ENCODE assay signal across 12 mouse cellular contexts in genomic region chr2:22587469-22588169, GRCm38 (mm10). TPM values are rescaled to one million over a fixed set of nuclear protein-coding genes. Genes with fewer than 3 reads are reported as not detected.
DNase-seq lines count a peak whose midpoint lies in the region; ATAC-seq and TF ChIP-seq lines count a peak whose summit lies in the region.
"Not testable (repeated sequence)": the region's sequence is repeated elsewhere in the genome, so short reads cannot be mapped to it uniquely, and the experiment has no call there.
"Had no signal": no experiment of that assay in that cellular context is flagged by ENCODE, and none has a peak within 500 bp of the region (broad histone marks: within the 10 kb centered on the region; RNA-seq: fewer than 3 reads in every experiment).

No protein-coding gene starts in this region.

- not testable (repeated sequence) for TF ChIP-seq EP300 in heart, postnatal 0 days (IDR thresholded peaks at IDR 0.05; ENCODE audit: low read depth)

- peak; percentile 52 for ATAC-seq in common myeloid progenitor, adult 5-6 weeks (replicated peaks; ENCODE audit: low read depth, poor library complexity, severe bottlenecking)
- ATAC-seq in forebrain, embryonic 14.5 days = peak; percentile 81
- ATAC-seq in heart, postnatal 0 days (ENCODE audit: insufficient read depth, low read depth) = peak; percentile 74
- ATAC-seq in intestine, embryonic 16.5 days = peak; percentile 86
- peak; percentile 78 for ATAC-seq in liver, embryonic 12.5 days
- ATAC-seq in megakaryocyte-erythroid progenitor cell, adult 5-6 weeks (replicated peaks; ENCODE audit: low FRiP score, low TSS enrichment, poor library complexity, severe bottlenecking) = peak; percentile 70
- peak; percentile 86 for ATAC-seq in neural tube, embryonic 14.5 days (ENCODE audit: low read depth)

- not testable (repeated sequence) for H3K36me3 ChIP-seq in forebrain, embryonic 14.5 days (ENCODE audit: control insufficient read depth, insufficient read depth, low read length); heart, postnatal 0 days (replicated peaks; ENCODE audit: control insufficient read depth, insufficient read depth, low read length); intestine, embryonic 16.5 days (ENCODE audit: control insufficient read depth, insufficient read depth, low read length); liver, embryonic 12.5 days; neural tube, embryonic 14.5 days (ENCODE audit: control insufficient read depth, insufficient read depth, low read length)

- not testable (repeated sequence) for H3K4me2 ChIP-seq in forebrain, embryonic 14.5 days (ENCODE audit: low read length); heart, postnatal 0 days (ENCODE audit: low read depth, low read length); intestine, embryonic 16.5 days (ENCODE audit: low read depth, low read length); liver, embryonic 12.5 days; neural tube, embryonic 14.5 days (ENCODE audit: low read depth, low read length)

- not testable (repeated sequence) for H3K27ac ChIP-seq in forebrain, embryonic 14.5 days (ENCODE audit: low read depth, low read length); heart, postnatal 0 days (ENCODE audit: low read depth); intestine, embryonic 16.5 days (ENCODE audit: low read length); liver, embryonic 12.5 days; neural tube, embryonic 14.5 days (ENCODE audit: low read depth, low read length)

- 86% methylated on average over 14 of the region's 14 CpGs for WGBS in forebrain, embryonic 14.5 days
- WGBS in heart, postnatal 0 days = 72% methylated on average over 13 of the region's 14 CpGs
- 81% methylated on average over 14 of the region's 14 CpGs for WGBS in intestine, embryonic 16.5 days
- WGBS in liver, embryonic 12.5 days (ENCODE audit: insufficient replicate concordance) = 73% methylated on average over 14 of the region's 14 CpGs
- WGBS in neural tube, embryonic 14.5 days = 91% methylated on average over 14 of the region's 14 CpGs

- not testable (repeated sequence) for H3K4me1 ChIP-seq in forebrain, embryonic 14.5 days (ENCODE audit: control insufficient read depth, insufficient read depth, low read length); heart, postnatal 0 days (ENCODE audit: control insufficient read depth, insufficient read depth); intestine, embryonic 16.5 days (ENCODE audit: control insufficient read depth, insufficient read depth, low read length); liver, embryonic 12.5 days; neural tube, embryonic 14.5 days (ENCODE audit: control insufficient read depth, insufficient read depth, low read length)

- not testable (repeated sequence) for H3K4me3 ChIP-seq in forebrain, embryonic 14.5 days (ENCODE audit: low read depth, low read length); heart, postnatal 0 days (ENCODE audit: low read depth, low read length); intestine, embryonic 16.5 days (ENCODE audit: low read length); liver, embryonic 12.5 days; neural tube, embryonic 14.5 days (ENCODE audit: low read depth, low read length)

- peak; percentile 67 for DNase-seq in 416B (ENCODE audit: low read depth)
- not testable (repeated sequence) for DNase-seq in forebrain, embryonic 14.5 days (ENCODE audit: low spot score)
- DNase-seq in heart, postnatal 0 days (ENCODE audit: low spot score) = peak; percentile 16

- TF ChIP-seq CTCF in heart, postnatal 0 days (IDR thresholded peaks at IDR 0.05; ENCODE audit: low read depth) = not testable (repeated sequence)

- not testable (repeated sequence) for H3K27me3 ChIP-seq in forebrain, embryonic 14.5 days (replicated peaks; ENCODE audit: control insufficient read depth, insufficient read depth, low read length); heart, postnatal 0 days (ENCODE audit: control insufficient read depth, insufficient read depth, low read length); intestine, embryonic 16.5 days (replicated peaks; ENCODE audit: control insufficient read depth, insufficient read depth, low read length); liver, embryonic 12.5 days (replicated peaks); neural tube, embryonic 14.5 days (ENCODE audit: control insufficient read depth, insufficient read depth, low read length)

- H3K9me3 ChIP-seq in forebrain, embryonic 14.5 days (replicated peaks; ENCODE audit: control insufficient read depth, low read length); heart, postnatal 0 days (replicated peaks; ENCODE audit: control insufficient read depth, low read length); intestine, embryonic 16.5 days (ENCODE audit: control insufficient read depth, low read length); liver, embryonic 12.5 days (replicated peaks); neural tube, embryonic 14.5 days (ENCODE audit: control insufficient read depth, low read length): not testable (repeated sequence)

- not testable (repeated sequence) for H3K9ac ChIP-seq in forebrain, embryonic 14.5 days (ENCODE audit: low read length); heart, postnatal 0 days (replicated peaks; ENCODE audit: low read depth, low read length); intestine, embryonic 16.5 days (ENCODE audit: low read depth, low read length); liver, embryonic 12.5 days; neural tube, embryonic 14.5 days (replicated peaks; ENCODE audit: low read depth, low read length)

RNA-seq across cellular contexts. Expression of gene Gad2, which starts 34.4 kb away (rescaled TPM):
- not detected in 2 replicates for total RNA-seq in common myeloid progenitor, adult 5-6 weeks (2017)
- polyA plus RNA-seq in forebrain, embryonic 14.5 days (2014; fragmentation: Nextera tagmentation; extraction: Ambion mirVana) = 38.7 and 43.1 TPM in 2 replicates
- total RNA-seq in heart, postnatal 0 days (2014; rRNA removed; ENCODE audit: low replicate concordance) = 0.04 TPM in 1 of 2 replicates, not detected in the other
- polyA plus RNA-seq in heart, postnatal 0 days (2015; fragmentation: Nextera tagmentation; extraction: Ambion mirVana) = 0.11 and 0.32 TPM in 2 replicates
- polyA plus RNA-seq in intestine, embryonic 16.5 days (2015; fragmentation: Nextera tagmentation; extraction: Ambion mirVana) = not detected in 2 replicates
- polyA plus RNA-seq in liver, embryonic 12.5 days (2016; fragmentation: Nextera tagmentation; extraction: Ambion mirVana) = not detected in 2 replicates
- not detected in 2 replicates for total RNA-seq in megakaryocyte-erythroid progenitor cell, adult 5-6 weeks (2014; fragmentation: Nextera tagmentation)
- total RNA-seq in megakaryocyte-erythroid progenitor cell, adult 5-6 weeks (2017) = not detected in 2 replicates
- 31.0 and 38.5 TPM in 2 replicates for polyA plus RNA-seq in neural tube, embryonic 14.5 days (2014; fragmentation: Nextera tagmentation; extraction: Ambion mirVana)
- total RNA-seq: adrenal gland, postnatal 25 days; gastrocnemius, postnatal 25 days; heart, postnatal 25 days had no signal
- polyA plus RNA-seq: C2C12 had no signal

Comparison
In these comparisons a context has a peak if more than half of its experiments do, and no peak if none do; other contexts are left out.
1. RNA of gene Gad2, which starts 34.4 kb away (polyA plus RNA-seq): 38.7 to 43.1 TPM in forebrain, embryonic 14.5 days and 31.0 to 38.5 TPM in neural tube, embryonic 14.5 days; 0.11 to 0.32 TPM in heart, postnatal 0 days, not detected in liver, embryonic 12.5 days and not detected in intestine, embryonic 16.5 days; every median in the first group is over 10 times any median in the second.
2. Peak in every context shown above with its lines, with median percentiles within 50 percentile points of each other: ATAC-seq.